Mouse (Mus musculus): ENCODE measurements around the gene Ndn.

DNA sequence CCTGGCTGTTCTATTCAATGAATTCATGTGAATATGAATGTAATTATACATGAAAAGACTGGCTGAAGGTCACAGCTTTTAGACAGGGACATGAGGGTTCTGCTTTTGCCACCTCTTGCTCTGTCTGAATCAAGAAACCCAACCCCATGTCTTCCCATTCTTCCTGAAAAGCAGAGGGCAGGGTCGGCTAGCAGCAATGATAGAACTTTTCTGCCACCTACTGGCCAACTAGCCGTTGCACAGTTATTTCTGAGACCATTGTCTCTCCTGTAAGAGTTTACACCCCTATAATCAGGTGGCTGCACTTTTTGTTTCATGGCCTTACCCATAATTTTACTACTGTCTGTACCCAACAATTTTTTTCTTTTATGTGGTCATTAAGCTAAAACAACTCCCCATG is 36.0 kb downstream of the Ndn start:
- TF ChIP-seq CTCF (IDR thresholded peaks at IDR 0.05; ENCODE audit: low read depth) (peak; percentile 46), EP300 (IDR thresholded peaks at IDR 0.05; ENCODE audit: low read depth) (no peak)
